Mouse (Mus musculus) ES-E14 (cell line): ENCODE measurements around the gene Poc1a.

Experiments
- ZC3H11A ChIP-seq: IDR thresholded peaks from 2 replicates; pipeline ENCODE4 v1.6.1; 2012; ENCODE audit warnings: low read depth, mild to moderate bottlenecking, inconsistent platforms, low read length, borderline replicate concordance
- ZNF384 ChIP-seq: IDR thresholded peaks from 2 replicates; pipeline ENCODE4 v1.6.1; 2012; ENCODE audit warnings: low read depth, low read length, inconsistent platforms

GRCm38 (mm10) chr9:106266936-106267657 is 13.8 kb upstream of the Poc1a start:
- TF ChIP-seq ZC3H11A = no peak
- TF ChIP-seq ZNF384 = no peak
